Mouse (Mus musculus): ENCODE measurements around the gene Ugcg.

- TF ChIP-seq POLR2A (IDR thresholded peaks at IDR 0.05; ENCODE audit: control insufficient read depth, extremely low read depth, insufficient read depth, low read length, poor library complexity) = no peak
- no peak for TF ChIP-seq CTCF (IDR thresholded peaks at IDR 0.05; ENCODE audit: borderline replicate concordance, control insufficient read depth, extremely low read depth, insufficient read depth, low read length, poor library complexity)
Observed at GRCm38 (mm10) chr4:59254397-59254796, 65.3 kb downstream of the Ugcg start.

Measured in thymus, adult 2 months (tissue).